Mouse (Mus musculus) large intestine, adult 2 months (tissue): ENCODE results near the gene Crocc. TPM values are rescaled to one million over a fixed set of nuclear protein-coding genes. Genes with fewer than 3 reads are reported as not detected.

Experiments used
- DNase-seq: peaks from one replicate; pipeline ENCODE4 v3.0.0-alpha.2; 2012; ENCODE audit warnings: low read depth, low spot score
- WGBS: fragments of 180-500 bp; shearing (Covaris S2); methylation state at CpG from one replicate; pipeline ENCODE4 v1.1.7; 2018; 5-methylcytosine and 5-hydroxymethylcytosine counted together
- polyA plus RNA-seq: library from polyadenylated mRNA; depleted of rRNA; stranded (reverse); fragments of >200 nt; gene quantifications from 2 replicates; pipeline ENCODE4 v1.2.3, GENCODE M21; 2012

Gene Crocc
- polyA plus RNA-seq, 1 experiment = 4.3 TPM

GRCm38 (mm10) chr4:141030541-141031206 is 29.7 kb downstream of the Crocc start:
- 89% methylated on average over 18 of the region's 18 CpGs for WGBS
- DNase-seq = no peak

GRCm38 (mm10) chr4:141024992-141025391 is 35.4 kb downstream of the Crocc start:
- WGBS = 83% methylated on average over 27 of the region's 27 CpGs
- DNase-seq = no peak

GRCm38 (mm10) chr4:141024052-141024451 is 36.3 kb downstream of the Crocc start:
- no peak for DNase-seq
- 43% methylated on average over 9 of the region's 9 CpGs for WGBS

- WGBS = 75% methylated on average over 11 of the region's 11 CpGs
- DNase-seq = no peak
These were observed 38.8 kb downstream of the Crocc start for GRCm38 (mm10) chr4:141021614-141021929.

GRCm38 (mm10) chr4:141020811-141021613 is 39.3 kb downstream of the Crocc start:
- no peak for DNase-seq
- 66% methylated on average over 14 of the region's 14 CpGs for WGBS

GRCm38 (mm10) chr4:141020220-141020619 is 40.1 kb downstream of the Crocc start:
- no peak for DNase-seq
- 94% methylated on average over 17 of the region's 17 CpGs for WGBS

- WGBS = 89% methylated on average over 29 of the region's 29 CpGs
These were observed 42.5 kb downstream of the Crocc start for GRCm38 (mm10) chr4:141017657-141018436.

GRCm38 (mm10) chr4:141016311-141016710 is 44.0 kb downstream of the Crocc start:
- WGBS = 53% methylated on average over 9 of the region's 9 CpGs
- no peak for DNase-seq

More at GRCm38 (mm10) chr4:141017657-141018436, 42.5 kb downstream of the Crocc start:
- no peak for DNase-seq

GRCm38 (mm10) chr4:141015356-141015755 is 45.0 kb downstream of the Crocc start:
- 63% methylated on average over 7 of the region's 7 CpGs for WGBS

GRCm38 (mm10) chr4:141014856-141015255 is 45.5 kb downstream of the Crocc start:
- WGBS = 83% methylated on average over 11 of the region's 11 CpGs
- no peak for DNase-seq

More at GRCm38 (mm10) chr4:141015356-141015755, 45.0 kb downstream of the Crocc start:
- no peak for DNase-seq

- DNase-seq = no peak
- WGBS = 70% methylated on average over 8 of the region's 8 CpGs
These were observed 46.2 kb downstream of the Crocc start for GRCm38 (mm10) chr4:141014114-141014513.

- no peak for DNase-seq
- 64% methylated on average over 10 of the region's 10 CpGs for WGBS
These were observed 47.8 kb downstream of the Crocc start for GRCm38 (mm10) chr4:141012558-141012957.

GRCm38 (mm10) chr4:141011556-141012328 is 48.6 kb downstream of the Crocc start:
- no peak for DNase-seq
- WGBS = 57% methylated on average over 14 of the region's 14 CpGs

- DNase-seq = no peak
- WGBS = 12% methylated on average over 17 of the region's 17 CpGs
These were observed 49.4 kb downstream of the Crocc start for GRCm38 (mm10) chr4:141010941-141011429.

- DNase-seq = no peak
- 2% methylated on average over 26 of the region's 26 CpGs for WGBS
These were observed 49.8 kb downstream of the Crocc start for GRCm38 (mm10) chr4:141010526-141010925.

- 25% methylated on average over 7 of the region's 7 CpGs for WGBS
- DNase-seq = no peak
These were observed 50.2 kb downstream of the Crocc start, which contains the start of gene Mfap2 for GRCm38 (mm10) chr4:141010118-141010517. TSS of gene Mfap2 (plus strand) at chr4:141010418.

GRCm38 (mm10) chr4:141008028-141008427 is 52.3 kb downstream of the Crocc start:
- no peak for DNase-seq
- 71% methylated on average over 8 of the region's 8 CpGs for WGBS

GRCm38 (mm10) chr4:141005983-141006382 is 54.4 kb downstream of the Crocc start:
- DNase-seq = no peak
- WGBS = 85% methylated on average over 13 of the region's 13 CpGs

- DNase-seq = no peak
- WGBS = 94% methylated on average over 9 of the region's 9 CpGs
These were observed 63.5 kb downstream of the Crocc start for GRCm38 (mm10) chr4:140996812-140997211.
